Mouse (Mus musculus): ENCODE measurements around the gene Flnb.
A peak's percentile ranks its signal among the peaks of the same experiment; 100 is the strongest.

Flnb gene

DNA sequence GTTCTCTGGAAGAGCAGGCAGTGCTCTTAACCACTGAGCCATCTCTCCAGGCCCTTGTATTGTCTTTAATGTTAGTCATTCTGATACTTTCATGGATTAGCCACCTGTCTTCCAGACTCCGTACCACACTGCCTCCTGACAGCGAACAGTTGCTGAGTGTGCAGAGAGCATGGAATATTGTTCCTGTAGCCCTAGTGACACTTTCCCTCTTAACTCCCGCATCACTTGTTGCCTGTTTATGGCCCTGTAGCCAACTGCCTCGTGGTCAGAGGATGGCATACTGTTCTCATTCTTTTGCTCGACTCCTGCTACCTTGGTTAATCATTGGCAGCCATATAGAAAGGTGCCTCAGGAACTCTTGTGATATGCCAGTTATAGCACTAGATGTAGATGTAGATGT lies 45.4 kb downstream of the Flnb start:
- no peak for DNase-seq (ENCODE audit: low spot score in 2 of 2)

GRCm38 (mm10) chr14:7863871-7864505 lies 46.2 kb downstream of the Flnb start:
- DNase-seq (ENCODE audit: low spot score in 2 of 2), result no peak

DNA sequence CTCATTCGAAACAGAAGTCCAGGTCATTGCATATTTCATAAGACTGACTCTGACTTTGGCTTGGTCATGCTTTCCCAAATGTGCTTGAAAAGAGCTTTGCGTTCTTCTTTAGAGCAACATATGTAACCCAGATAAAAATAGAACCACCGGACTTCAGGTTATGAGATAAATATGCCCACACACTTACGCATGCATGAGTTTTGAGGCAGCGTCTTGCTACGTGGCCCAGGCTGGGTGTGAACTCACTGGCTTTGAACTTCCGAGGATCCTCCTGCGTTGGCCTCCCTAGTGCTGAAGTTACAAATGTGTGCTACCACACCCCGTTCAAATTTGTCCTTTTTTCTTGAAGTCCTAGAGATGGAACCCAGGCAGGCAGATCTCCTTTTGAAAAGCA lies 46.7 kb downstream of the Flnb start:
- no peak for DNase-seq (ENCODE audit: low spot score in 2 of 2)

DNA sequence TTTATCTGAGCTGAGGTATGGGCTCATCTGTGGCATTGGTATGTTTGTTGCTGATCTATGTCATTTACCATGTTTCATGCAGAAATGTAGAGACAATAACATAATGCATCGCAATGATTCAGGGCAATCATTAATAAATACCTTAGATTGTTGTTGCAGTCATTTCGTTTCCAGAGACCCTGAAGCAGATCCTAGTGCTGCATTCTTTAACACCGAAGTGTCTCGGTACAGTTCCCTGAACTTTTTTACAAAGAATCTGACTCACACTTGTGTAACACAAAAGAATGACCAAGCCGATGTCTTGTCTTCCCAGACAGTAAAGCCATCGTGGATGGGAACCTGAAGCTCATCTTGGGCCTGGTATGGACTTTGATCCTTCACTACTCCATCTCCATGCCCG lies 49.5 kb downstream of the Flnb start:
- no peak for DNase-seq (ENCODE audit: low spot score in 2 of 2)

GRCm38 (mm10) chr14:7867841-7868240 lies 50.1 kb downstream of the Flnb start:
- no peak for DNase-seq (ENCODE audit: low spot score in 2 of 2)

GRCm38 (mm10) chr14:7869796-7870195 lies 52.0 kb downstream of the Flnb start:
- DNase-seq (ENCODE audit: low spot score in 2 of 2), result no peak

- no peak for DNase-seq (ENCODE audit: low spot score in 2 of 2)
Measured at GRCm38 (mm10) chr14:7873552-7873951, 55.8 kb downstream of the Flnb start.

DNA sequence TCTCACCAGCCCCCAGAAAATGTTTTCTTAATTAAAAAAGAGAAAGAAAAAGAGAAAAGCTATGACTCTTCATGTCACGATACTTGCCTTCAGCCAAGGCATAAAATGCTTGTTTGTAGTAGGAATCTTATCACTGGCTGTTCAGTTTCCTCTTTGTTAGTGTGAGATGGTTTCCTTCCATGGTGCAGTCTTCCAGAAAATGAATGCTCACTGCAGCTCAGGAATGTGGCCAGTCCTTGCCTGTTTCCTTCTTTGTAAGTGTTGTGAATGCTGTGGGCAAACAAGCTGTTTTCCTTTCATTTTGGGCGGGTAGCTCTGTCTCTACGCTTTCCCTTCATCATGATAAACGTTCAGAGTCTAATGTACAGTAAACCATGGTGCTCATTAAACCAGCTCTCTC lies 56.7 kb downstream of the Flnb start:
- DNase-seq (ENCODE audit: low spot score in 2 of 2), result no peak

GRCm38 (mm10) chr14:7877957-7878356 lies 60.2 kb downstream of the Flnb start:
- no peak for DNase-seq (ENCODE audit: low spot score in 2 of 2)

- no peak for DNase-seq (ENCODE audit: low spot score in 2 of 2)
Measured at GRCm38 (mm10) chr14:7880389-7880788, 62.6 kb downstream of the Flnb start.

GRCm38 (mm10) chr14:7881533-7881932 lies 63.8 kb downstream of the Flnb start:
- DNase-seq (ENCODE audit: low spot score in 2 of 2), result no peak

GRCm38 (mm10) chr14:7882050-7882449 lies 64.3 kb downstream of the Flnb start:
- DNase-seq (ENCODE audit: low spot score in 2 of 2), result no peak

DNA sequence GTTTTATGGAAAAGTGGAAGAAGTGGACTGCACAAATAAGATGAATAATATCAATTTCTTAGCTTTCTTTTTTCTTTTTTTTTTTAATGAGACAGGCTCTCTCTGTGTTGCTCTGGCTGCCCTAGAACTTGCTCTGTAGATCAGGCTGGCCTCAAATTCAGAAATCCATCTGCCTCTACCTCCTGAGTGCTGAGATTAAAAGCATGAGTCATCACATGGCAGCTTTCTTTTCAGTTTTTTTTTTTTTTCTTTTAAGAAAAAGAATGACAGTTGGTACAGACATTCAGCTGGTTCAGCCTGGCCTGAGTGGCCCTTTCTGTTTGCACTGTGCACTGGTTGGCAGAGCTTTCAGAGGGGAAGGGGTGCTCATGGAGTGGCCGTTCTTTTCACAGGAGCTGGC lies 66.4 kb downstream of the Flnb start:
- DNase-seq (ENCODE audit: low spot score in 2 of 2), result no peak

- no peak for DNase-seq (ENCODE audit: low spot score in 2 of 2)
Measured at GRCm38 (mm10) chr14:7884841-7885240, 67.1 kb downstream of the Flnb start.

DNA sequence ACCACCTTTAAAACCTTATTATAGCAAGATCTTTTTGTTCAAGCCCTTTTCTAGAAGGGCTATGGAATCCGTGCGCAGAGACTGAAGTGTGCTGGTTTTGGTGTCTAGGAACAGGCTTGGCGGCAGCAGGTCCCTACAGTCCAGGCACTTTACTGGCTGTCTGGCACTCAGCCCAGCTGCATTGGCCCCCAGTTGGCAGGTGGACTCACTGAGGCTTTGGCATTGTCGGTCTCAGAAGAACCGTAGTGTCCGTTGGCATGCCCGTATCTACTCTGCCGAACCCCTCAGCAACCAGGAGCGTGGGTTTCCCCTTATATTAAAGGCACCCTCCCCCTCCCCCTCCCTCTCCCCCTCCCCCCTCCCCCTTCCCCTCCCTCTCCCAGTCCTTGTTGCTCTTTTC lies 67.8 kb downstream of the Flnb start:
- DNase-seq (ENCODE audit: low spot score in 2 of 2), result no peak

- no peak for DNase-seq (ENCODE audit: low spot score in 2 of 2)
Measured at GRCm38 (mm10) chr14:7886008-7886407, 68.3 kb downstream of the Flnb start.

GRCm38 (mm10) chr14:7887171-7887570 lies 69.4 kb downstream of the Flnb start:
- no peak for DNase-seq (ENCODE audit: low spot score in 2 of 2)

DNA sequence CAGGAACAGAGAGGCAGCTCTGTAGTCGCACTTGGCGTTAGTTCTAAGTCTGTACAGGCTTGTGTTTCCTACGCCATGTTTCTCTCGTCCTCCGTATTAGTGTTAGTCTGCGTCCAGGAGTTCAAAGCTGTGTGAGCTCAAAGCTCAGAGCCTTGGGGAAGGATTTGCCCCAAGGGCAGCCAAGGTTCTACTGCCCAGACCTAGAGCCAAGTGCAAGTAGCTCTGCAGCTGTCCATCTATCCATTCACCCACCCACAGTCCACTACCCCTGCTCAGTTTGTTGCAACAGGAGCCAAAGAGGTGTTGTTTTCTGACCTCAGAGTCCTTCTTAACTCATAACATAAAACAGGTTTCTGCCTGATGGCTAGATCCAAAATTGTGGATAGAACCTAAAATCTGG lies 70.5 kb downstream of the Flnb start:
- no peak for DNase-seq (ENCODE audit: low spot score in 2 of 2)

DNA sequence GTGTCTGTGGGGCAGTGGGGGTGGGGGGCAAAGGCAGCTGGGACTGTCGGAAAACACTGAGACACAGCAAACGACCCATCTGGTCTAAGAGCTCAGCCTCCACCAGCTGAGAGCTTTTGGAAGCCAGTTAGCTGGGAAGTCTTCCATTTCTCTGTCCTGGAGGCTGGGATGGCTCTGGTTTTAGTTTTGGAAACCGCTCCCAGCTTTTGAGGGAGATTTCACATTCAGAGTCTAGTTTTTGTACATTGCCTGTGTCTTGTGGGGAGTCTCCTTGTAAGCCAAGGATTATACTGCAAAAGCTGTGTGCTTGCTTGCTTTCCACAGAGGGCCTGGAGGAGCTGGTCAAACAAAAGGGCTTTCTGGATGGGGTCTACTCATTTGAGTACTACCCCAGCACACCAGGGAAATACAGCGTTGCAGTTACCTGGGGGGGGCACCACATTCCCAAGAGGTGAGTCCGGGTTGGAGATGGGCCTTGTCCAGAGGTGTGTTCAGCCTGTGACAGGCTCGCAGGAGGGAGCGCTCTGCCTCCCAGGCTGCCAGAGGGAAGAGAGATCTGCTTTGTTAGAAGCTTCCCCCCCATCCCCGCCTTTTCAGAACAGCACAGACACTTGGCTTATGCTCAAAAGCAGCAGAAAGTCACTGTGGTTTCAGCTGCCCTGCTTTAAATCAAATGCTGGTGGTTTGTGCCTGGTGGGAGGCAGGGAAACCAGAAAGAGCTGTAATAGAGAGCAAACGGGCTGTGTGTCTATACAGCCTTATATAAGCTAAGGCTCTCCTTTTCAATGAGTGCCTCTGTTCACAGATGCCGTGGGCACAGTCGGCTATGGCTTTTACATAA lies 71.3 kb downstream of the Flnb start:
- peak; percentile 62 to 69 for DNase-seq (ENCODE audit: low spot score in 2 of 2)

GRCm38 (mm10) chr14:7889834-7890233 lies 72.1 kb downstream of the Flnb start:
- DNase-seq (ENCODE audit: low spot score in 2 of 2), result no peak

GRCm38 (mm10) chr14:7891401-7891800 lies 73.6 kb downstream of the Flnb start:
- DNase-seq (ENCODE audit: low spot score in 2 of 2), result no peak

- no peak for DNase-seq (ENCODE audit: low spot score in 2 of 2)
Measured at GRCm38 (mm10) chr14:7896126-7896525, 78.4 kb downstream of the Flnb start.

DNA sequence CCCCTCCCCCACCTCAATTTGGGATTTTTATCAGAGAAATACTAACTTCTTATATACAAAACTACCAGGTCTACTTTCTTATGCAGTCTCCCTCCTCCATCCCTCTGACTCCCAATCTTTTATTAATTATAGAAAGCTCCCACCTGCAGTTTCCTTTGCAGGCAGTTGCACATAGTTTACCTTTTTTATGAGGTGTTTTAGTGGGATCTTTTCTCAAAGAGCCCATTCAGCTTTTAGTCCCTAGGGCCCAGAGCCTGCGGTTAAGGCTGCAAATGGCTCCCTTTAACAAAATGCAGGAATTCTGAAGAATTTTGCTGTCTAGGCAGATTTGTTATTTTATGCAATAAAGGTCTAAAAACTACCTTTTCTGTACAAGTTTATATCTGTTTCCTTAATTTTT lies 78.9 kb downstream of the Flnb start:
- no peak for DNase-seq (ENCODE audit: low spot score in 2 of 2)

Measured in frontal cortex, postnatal 36 days (tissue).